Mouse (Mus musculus) midbrain, embryonic 11.5 days (tissue): Measurements from ENCODE around the gene Gm10439. TPM values are rescaled to one million over a fixed set of nuclear protein-coding genes. Genes with fewer than 3 reads are reported as not detected.
"Not testable (repeated sequence)": the region's sequence is repeated elsewhere in the genome, so short reads cannot be mapped to it uniquely, and the experiment has no call there.

Source experiments
- ATAC-seq: fragments of 200-750 bp; cut with Nextera tagmentation; 2 replicates; pipeline ENCODE4 v1.8.0; 2017; ENCODE audit warnings: moderate TSS enrichment, moderate library complexity; ENCODE audit not compliant: low FRiP score
- DNase-seq: peaks from one replicate; pipeline ENCODE4 v3.0.0; 2015; ENCODE audit warnings: low spot score; ENCODE audit errors: missing footprints
- H3K27ac ChIP-seq: fragments of 300-500 bp; sonication (generic); 2 replicates; pipeline ENCODE4 v1.5.1; 2014; ENCODE audit warnings: low read depth, low read length
- H3K27me3 ChIP-seq: fragments of 300-500 bp; sonication (generic); 2 replicates; pipeline ENCODE4 v1.6.1; 2014; ENCODE audit warnings: mild to moderate bottlenecking, low read length, moderate library complexity, mixed read lengths; ENCODE audit not compliant: control insufficient read depth, insufficient read depth
- H3K36me3 ChIP-seq: fragments of 300-500 bp; sonication (generic); 2 replicates; pipeline ENCODE4 v1.6.1; 2014; ENCODE audit warnings: mild to moderate bottlenecking, low read length, moderate library complexity, mixed read lengths; ENCODE audit not compliant: control insufficient read depth, insufficient read depth
- H3K4me1 ChIP-seq: fragments of 300-500 bp; sonication (generic); 2 replicates; pipeline ENCODE4 v1.6.1; 2014; ENCODE audit warnings: low read length; ENCODE audit not compliant: control insufficient read depth, insufficient read depth
- H3K4me2 ChIP-seq: fragments of 300-500 bp; sonication (generic); 2 replicates; pipeline ENCODE4 v1.6.1; 2014; ENCODE audit warnings: mild to moderate bottlenecking, moderate library complexity
- H3K4me3 ChIP-seq: fragments of 300-500 bp; sonication (generic); 2 replicates; pipeline ENCODE4 v1.5.1; 2014; ENCODE audit warnings: low read depth, low read length
- H3K9ac ChIP-seq: fragments of 300-500 bp; sonication (generic); 2 replicates; pipeline ENCODE4 v1.6.1; 2014; ENCODE audit warnings: low read length
- H3K9me3 ChIP-seq: fragments of 300-500 bp; sonication (generic); 2 replicates; pipeline ENCODE4 v1.6.1; 2016; ENCODE audit warnings: low read length; ENCODE audit not compliant: control insufficient read depth
- WGBS: fragments of 180-500 bp; shearing (Covaris S2); extraction: QIAGEN DNeasy Blood & Tissue Kit; methylation state at CpG from one replicate; pipeline ENCODE4 v1.1.7; 2014; 5-methylcytosine and 5-hydroxymethylcytosine counted together
- polyA plus RNA-seq: library from polyadenylated mRNA; unstranded; fragments of >200 nt; fragmentation: Nextera tagmentation; extraction: Ambion mirVana; gene quantifications from 2 replicates; pipeline ENCODE4 v1.2.1, GENCODE M21; 2014

Gene Gm10439
- polyA plus RNA-seq: not detected in 2 replicates

DNA sequence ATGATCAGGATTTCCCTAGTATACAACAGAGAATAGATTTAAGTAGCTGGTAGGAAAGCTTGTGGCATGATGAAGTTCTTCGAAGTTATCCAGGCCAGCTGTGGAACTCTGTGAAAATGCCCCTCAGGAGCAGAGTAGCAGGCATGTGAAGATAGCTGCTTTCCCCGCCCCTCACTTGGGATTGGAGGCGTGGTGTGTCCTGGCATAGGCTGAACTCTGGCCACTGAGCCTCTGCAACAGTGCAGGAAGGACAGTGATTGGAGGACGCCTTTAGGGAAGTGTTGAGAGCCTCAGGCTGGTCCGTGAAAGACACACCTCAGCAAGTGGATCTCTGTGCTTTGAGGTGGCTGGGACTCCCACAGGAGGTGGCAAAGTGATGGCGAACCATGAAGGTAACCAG is at the start of gene Gm10439:
TSS of gene Gm10439 (plus strand) at position 301 of the 400 bp plus-strand sequence.
- no CpG with 5 or more reads among the region's 6 CpGs for WGBS
- not testable (repeated sequence) for H3K36me3 ChIP-seq, H3K27me3 ChIP-seq, ATAC-seq, H3K4me3 ChIP-seq, H3K4me2 ChIP-seq, H3K4me1 ChIP-seq, H3K9ac ChIP-seq, H3K9me3 ChIP-seq, DNase-seq, H3K27ac ChIP-seq

Other genes starting within 250 kb of the Gm10439 start
- gene Gm15085, start 147.0 kb upstream of the Gm10439 start, polyA plus RNA-seq: not detected in 2 replicates
- gene Gm15097, start 189.9 kb downstream of the Gm10439 start, polyA plus RNA-seq: not detected in 2 replicates